Mouse (Mus musculus) forebrain, embryonic 16.5 days (tissue): ENCODE measurements around the gene Ppm1b. TPM values are rescaled to one million over a fixed set of nuclear protein-coding genes. Genes with fewer than 3 reads are reported as not detected.
A peak's percentile ranks its signal among the peaks of the same experiment; 100 is the strongest.
"Not testable (repeated sequence)": the region's sequence is repeated elsewhere in the genome, so short reads cannot be mapped to it uniquely, and the experiment has no call there.

Experiments
- ATAC-seq: fragments of 200-750 bp; cut with Nextera tagmentation; 2 replicates; pipeline ENCODE4 v1.8.0; 2017; ENCODE audit warnings: mild to moderate bottlenecking, moderate library complexity
- H3K27ac ChIP-seq: fragments of 300-500 bp; sonication (generic); 2 replicates; pipeline ENCODE4 v1.5.1; 2014; ENCODE audit warnings: low read length, control low read depth
- H3K27me3 ChIP-seq: fragments of 300-500 bp; sonication (generic); replicated peaks from 2 replicates; pipeline ENCODE4 v1.6.1; 2014; ENCODE audit warnings: low read length; ENCODE audit not compliant: control insufficient read depth, insufficient read depth
- H3K36me3 ChIP-seq: fragments of 300-500 bp; sonication (generic); 2 replicates; pipeline ENCODE4 v1.6.1; 2014; ENCODE audit not compliant: control insufficient read depth, insufficient read depth
- H3K4me1 ChIP-seq: fragments of 300-500 bp; sonication (generic); replicated peaks from 2 replicates; pipeline ENCODE4 v1.6.1; 2014; ENCODE audit warnings: low read length; ENCODE audit not compliant: control insufficient read depth, insufficient read depth
- H3K4me2 ChIP-seq: fragments of 300-500 bp; sonication (generic); 2 replicates; pipeline ENCODE4 v1.6.1; 2014; ENCODE audit warnings: mild to moderate bottlenecking, low read length, control low read depth
- H3K4me3 ChIP-seq: fragments of 300-500 bp; sonication (generic); replicated peaks from 2 replicates; pipeline ENCODE4 v1.5.1; 2014; ENCODE audit warnings: mild to moderate bottlenecking, low read length, control low read depth
- H3K9ac ChIP-seq: fragments of 300-500 bp; sonication (generic); replicated peaks from 2 replicates; pipeline ENCODE4 v1.6.1; 2014; ENCODE audit warnings: low read depth, low read length, control low read depth
- H3K9me3 ChIP-seq: fragments of 300-500 bp; sonication (generic); 2 replicates; pipeline ENCODE4 v1.6.1; 2016; ENCODE audit warnings: low read length; ENCODE audit not compliant: control insufficient read depth
- WGBS: fragments of 180-500 bp; shearing (Covaris S2); extraction: QIAGEN DNeasy Blood & Tissue Kit; methylation state at CpG from one replicate; pipeline ENCODE4 v1.1.7; 2014; 5-methylcytosine and 5-hydroxymethylcytosine counted together
- polyA plus RNA-seq: library from polyadenylated mRNA; unstranded; fragments of >200 nt; fragmentation: Nextera tagmentation; extraction: Ambion mirVana; gene quantifications from 2 replicates; pipeline ENCODE4 v1.2.1, GENCODE M21; 2015

Gene Ppm1b
- 85.5 and 97.5 TPM in 2 replicates for polyA plus RNA-seq

DNA sequence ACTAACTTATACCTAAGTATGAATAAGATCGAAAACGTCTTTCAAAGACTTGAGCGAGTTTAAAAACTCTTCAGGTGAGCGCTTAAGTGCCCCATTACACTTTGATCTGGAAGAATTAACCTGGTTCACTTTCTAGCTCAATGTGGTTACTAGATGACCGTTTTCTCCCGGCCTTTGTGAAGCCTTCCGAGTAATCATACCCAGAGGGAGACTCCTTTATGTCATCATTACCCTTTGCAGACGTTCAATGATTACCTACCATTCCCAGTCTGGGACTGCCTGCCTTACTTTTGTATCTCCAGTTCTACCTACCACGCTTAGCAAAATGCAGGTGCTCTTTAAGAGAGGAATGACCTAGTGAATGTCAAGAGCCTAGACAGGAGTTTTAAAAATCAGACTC is at the start of gene Ppm1b:
TSS of gene Ppm1b (plus strand) at position 301 of the 400 bp plus-strand sequence.
- 29% methylated on average over 9 of the region's 9 CpGs for WGBS
- peak within 1 kb of the TSS; percentile 66 for H3K9ac ChIP-seq
- no peak for ATAC-seq
- no peaks in the 10 kb centered on the region for H3K9me3 ChIP-seq
- H3K27me3 ChIP-seq, result no peaks in the 10 kb centered on the region
- H3K4me2 ChIP-seq, result peak within 1 kb of the TSS; percentile 55
- no peaks in the 10 kb centered on the region for H3K36me3 ChIP-seq
- H3K4me3 ChIP-seq, result peak within 1 kb of the TSS; percentile 54
- H3K27ac ChIP-seq, result peak within 1 kb of the TSS; percentile 93
- H3K4me1 ChIP-seq, result peaks cover 18% of the 10 kb centered on the region

- no peak for ATAC-seq
- Histone ChIP-seq H3K27ac (no peak overlapping the region), H3K4me1 (no peaks in the 10 kb centered on the region), H3K9me3 (no peaks in the 10 kb centered on the region), H3K36me3 (no peaks in the 10 kb centered on the region), H3K27me3 (no peaks in the 10 kb centered on the region), H3K4me3 (no peak overlapping the region), H3K9ac (no peak overlapping the region), H3K4me2 (no peak overlapping the region)
- 91% methylated on average over 19 of the region's 19 CpGs for WGBS
These were observed 34.7 kb upstream of the Ppm1b start for GRCm38 (mm10) chr17:84921666-84922376.

DNA sequence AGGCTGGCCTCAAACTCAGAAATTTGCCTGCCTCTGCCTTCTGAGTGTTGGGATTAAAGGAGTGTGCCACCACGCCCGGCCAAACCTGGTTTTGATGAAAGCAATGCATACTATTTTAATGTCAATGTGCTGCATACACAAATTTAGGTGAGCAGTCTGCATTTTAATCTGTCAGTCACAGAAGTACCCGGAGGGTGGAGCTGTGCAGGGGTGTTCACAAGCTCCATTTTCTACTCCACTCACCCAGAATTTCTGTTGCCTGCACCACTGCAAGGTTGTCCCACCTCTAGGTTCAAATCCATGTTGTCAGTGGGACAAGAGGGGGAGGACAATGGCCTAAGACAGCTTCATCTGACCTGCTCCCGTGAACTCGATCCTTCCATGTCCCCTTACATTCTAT is 31.8 kb upstream of the Ppm1b start:
- no peak for ATAC-seq
- H3K4me3 ChIP-seq, result no peak overlapping the region
- 94% methylated on average over 5 of the region's 5 CpGs for WGBS
- H3K27me3 ChIP-seq, result no peaks in the 10 kb centered on the region
- H3K4me2 ChIP-seq, result no peak overlapping the region
- no peaks in the 10 kb centered on the region for H3K4me1 ChIP-seq
- H3K27ac ChIP-seq, result no peak overlapping the region
- H3K9ac ChIP-seq, result no peak overlapping the region
- no peaks in the 10 kb centered on the region for H3K36me3 ChIP-seq
- no peaks in the 10 kb centered on the region for H3K9me3 ChIP-seq

DNA sequence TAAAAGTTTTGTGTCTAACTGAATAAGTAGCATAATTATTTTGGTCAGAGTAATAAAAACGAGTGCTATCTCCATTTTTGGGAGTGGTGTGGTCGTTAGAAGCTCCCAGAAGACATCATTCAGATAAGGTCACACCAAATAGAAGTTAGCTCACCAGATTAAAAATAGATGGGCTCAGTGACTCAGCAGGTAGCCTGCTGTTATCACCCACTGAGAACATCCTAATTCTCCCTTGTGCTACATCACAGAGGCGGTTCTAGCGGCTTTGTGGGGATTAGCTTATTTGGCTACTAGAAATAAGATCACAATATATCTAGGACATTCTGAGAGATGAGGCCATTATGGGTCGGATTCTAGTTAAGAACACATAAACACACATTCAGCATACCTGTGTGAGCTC is 30.3 kb upstream of the Ppm1b start:
- H3K27ac ChIP-seq, result no peak overlapping the region
- no peak for ATAC-seq
- no peaks in the 10 kb centered on the region for H3K36me3 ChIP-seq
- no peaks in the 10 kb centered on the region for H3K4me1 ChIP-seq
- H3K27me3 ChIP-seq, result no peaks in the 10 kb centered on the region
- H3K4me2 ChIP-seq, result no peak overlapping the region
- 32% methylated on average over 5 of the region's 5 CpGs for WGBS
- H3K9me3 ChIP-seq, result no peaks in the 10 kb centered on the region
- no peak overlapping the region for H3K4me3 ChIP-seq
- no peak overlapping the region for H3K9ac ChIP-seq

DNA sequence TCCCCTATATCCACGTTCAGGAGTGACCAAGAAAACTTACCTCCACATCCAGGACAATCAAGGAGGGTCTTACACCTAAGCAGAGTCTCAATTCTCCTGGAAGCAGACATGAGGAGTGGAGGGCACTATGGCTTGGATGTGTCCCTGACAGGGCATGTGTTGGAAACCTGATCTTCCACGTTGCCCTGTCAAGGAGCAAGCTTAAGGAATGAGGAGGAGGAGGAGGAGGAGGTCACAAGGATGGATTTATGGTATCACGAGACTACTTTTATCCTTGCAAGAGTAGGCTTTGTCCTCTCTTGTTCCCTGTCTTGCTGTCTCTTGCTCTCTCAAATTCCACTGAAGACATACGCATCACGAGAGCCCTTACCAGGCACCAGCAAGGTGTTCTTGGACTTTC is 29.0 kb upstream of the Ppm1b start:
- ATAC-seq, result no peak
- H3K4me1 ChIP-seq, result no peaks in the 10 kb centered on the region
- H3K4me2 ChIP-seq, result no peak overlapping the region
- no peak overlapping the region for H3K9ac ChIP-seq
- 69% methylated on average over 5 of the region's 5 CpGs for WGBS
- H3K4me3 ChIP-seq, result no peak overlapping the region
- H3K36me3 ChIP-seq, result no peaks in the 10 kb centered on the region
- no peaks in the 10 kb centered on the region for H3K27me3 ChIP-seq
- peaks cover 3% of the 10 kb centered on the region; the same call in 1 of the 2 replicates for H3K9me3 ChIP-seq
- H3K27ac ChIP-seq, result no peak overlapping the region

- H3K4me3 ChIP-seq, result no peak overlapping the region
- WGBS, result 97% methylated on average over 7 of the region's 7 CpGs
- peaks cover 3% of the 10 kb centered on the region; the same call in 1 of the 2 replicates for H3K9me3 ChIP-seq
These were observed 23.6 kb upstream of the Ppm1b start for GRCm38 (mm10) chr17:84932943-84933342.

DNA sequence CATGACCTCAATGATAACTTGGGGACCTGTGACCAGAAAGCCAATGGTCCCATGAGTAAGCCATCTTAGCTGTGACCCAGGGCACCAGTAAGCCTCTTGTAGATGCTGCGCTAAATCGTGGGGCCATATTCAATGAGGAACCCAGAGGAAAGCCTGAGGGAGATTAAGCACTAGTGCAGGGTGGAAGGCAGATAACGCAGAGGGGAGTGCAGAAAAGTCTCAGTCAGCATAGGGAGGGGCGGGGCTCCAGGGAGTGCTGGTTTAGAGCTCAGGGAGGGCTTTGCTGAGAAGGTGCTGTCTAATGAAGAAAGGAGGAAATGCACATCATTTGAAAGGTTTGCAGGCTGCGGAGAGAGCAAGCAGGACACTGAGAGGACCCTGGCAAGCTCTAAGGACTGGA is 22.6 kb upstream of the Ppm1b start:
- H3K4me2 ChIP-seq, result no peak overlapping the region
- no peak overlapping the region for H3K27ac ChIP-seq
- no peaks in the 10 kb centered on the region for H3K27me3 ChIP-seq
- no peaks in the 10 kb centered on the region for H3K36me3 ChIP-seq
- ATAC-seq, result no peak
- 53% methylated on average over 5 of the region's 5 CpGs for WGBS
- peaks cover 3% of the 10 kb centered on the region; the same call in 1 of the 2 replicates for H3K9me3 ChIP-seq
- no peak overlapping the region for H3K9ac ChIP-seq
- no peak overlapping the region for H3K4me3 ChIP-seq
- H3K4me1 ChIP-seq, result no peaks in the 10 kb centered on the region

More at GRCm38 (mm10) chr17:84932943-84933342, 23.6 kb upstream of the Ppm1b start:
- no peaks in the 10 kb centered on the region for H3K36me3 ChIP-seq
- no peak overlapping the region for H3K27ac ChIP-seq
- H3K4me1 ChIP-seq, result no peaks in the 10 kb centered on the region
- H3K9ac ChIP-seq, result no peak overlapping the region
- ATAC-seq, result no peak
- no peak overlapping the region for H3K4me2 ChIP-seq
- no peaks in the 10 kb centered on the region for H3K27me3 ChIP-seq

- H3K4me1 ChIP-seq, H3K4me3 ChIP-seq, H3K4me2 ChIP-seq, H3K9me3 ChIP-seq, H3K36me3 ChIP-seq, H3K27ac ChIP-seq, H3K9ac ChIP-seq, ATAC-seq, H3K27me3 ChIP-seq: not testable (repeated sequence)
- 62% methylated on average over 4 of the region's 4 CpGs for WGBS
These were observed 20.9 kb upstream of the Ppm1b start for GRCm38 (mm10) chr17:84935620-84936019.

DNA sequence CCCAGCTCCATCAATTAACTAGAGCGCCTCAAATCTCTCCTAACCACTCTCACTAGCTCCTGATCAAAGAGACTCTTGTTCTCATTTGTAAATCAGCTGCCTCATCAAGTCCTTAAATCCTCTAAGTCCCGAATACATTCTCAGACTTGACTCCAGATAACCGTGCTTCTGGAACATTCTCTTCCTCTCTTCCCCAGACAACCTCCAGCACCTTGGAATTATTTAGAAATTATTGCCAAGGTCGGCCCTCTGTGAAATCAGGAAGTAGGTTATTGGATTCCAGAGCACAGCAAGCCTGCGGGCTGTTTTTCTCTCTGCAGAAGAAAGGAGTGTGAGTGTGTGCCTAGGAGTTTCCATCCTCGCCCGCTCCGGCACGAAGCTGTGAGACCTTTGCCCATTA is 20.2 kb upstream of the Ppm1b start:
- H3K4me1 ChIP-seq, result no peaks in the 10 kb centered on the region
- H3K9me3 ChIP-seq, result peaks cover 3% of the 10 kb centered on the region; the same call in 1 of the 2 replicates
- H3K4me3 ChIP-seq, result no peak overlapping the region
- H3K27me3 ChIP-seq, result no peaks in the 10 kb centered on the region
- WGBS, result 55% methylated on average over 9 of the region's 9 CpGs
- no peaks in the 10 kb centered on the region for H3K36me3 ChIP-seq
- H3K4me2 ChIP-seq, result no peak overlapping the region
- H3K27ac ChIP-seq, result no peak overlapping the region
- no peak for ATAC-seq
- H3K9ac ChIP-seq, result no peak overlapping the region
